Mouse (Mus musculus) liver, adult 2 months (tissue): Measurements from ENCODE around the gene Zic5.

Source experiments
- CTCF ChIP-seq: fragments of 200-500 bp; IDR thresholded peaks from 2 replicates; pipeline ENCODE4 v1.5.1; 2011; ENCODE audit warnings: low read depth, low read length, control low read depth
- POLR2A ChIP-seq: fragments of 200-500 bp; IDR thresholded peaks from 2 replicates; pipeline ENCODE4 v1.6.1; 2011; ENCODE audit warnings: low read length, control low read depth; ENCODE audit not compliant: insufficient read depth; ENCODE audit errors: extremely low read depth

- TF ChIP-seq CTCF, result no peak
- no peak for TF ChIP-seq POLR2A
Observed at GRCm38 (mm10) chr14:122462689-122463079, 2.8 kb downstream of the Zic5 start.
